Mouse (Mus musculus) MEL (cell line): ENCODE measurements around the gene Zfp458. TPM values are rescaled to one million over a fixed set of nuclear protein-coding genes. Genes with fewer than 3 reads are reported as not detected.

Source experiments
- DNase-seq: peaks from one replicate; pipeline ENCODE4 v3.0.0; 2011; ENCODE audit warnings: low read depth, low spot score
- H3K27ac ChIP-seq: 2 replicates; pipeline ENCODE4 v1.5.1; 2012; ENCODE audit warnings: low read depth, mild to moderate bottlenecking, control low read depth, low read length, moderate library complexity; ENCODE audit not compliant: control insufficient read depth
- H3K27me3 ChIP-seq, 2 experiments: fragments of 150-350 bp in 1 of 2; sonication (generic) in 1 of 2; 2 replicates each; pipeline ENCODE4 v1.6.1; 2012; ENCODE audit warnings: low read length in 2 of 2, mild to moderate bottlenecking in 2 of 2, improper control_type of control experiment in 1 of 2, moderate library complexity in 1 of 2; ENCODE audit not compliant: insufficient read depth in 2 of 2, control insufficient read depth in 1 of 2
- H3K36me3 ChIP-seq, 2 experiments: 2 replicates each; pipeline ENCODE4 v1.6.1; 2012 to 2014; ENCODE audit warnings: low read length in 2 of 2, improper control_type of control experiment in 1 of 2, inconsistent platforms in 1 of 2, mild to moderate bottlenecking in 1 of 2; ENCODE audit not compliant: insufficient read depth in 2 of 2, control insufficient read depth in 1 of 2
- H3K4me1 ChIP-seq, 2 experiments: fragments of 150-350 bp in 1 of 2; sonication (generic) in 1 of 2; 2 replicates each; pipeline ENCODE4 v1.6.1; 2012; ENCODE audit warnings: low read length in 2 of 2, improper control_type of control experiment in 1 of 2, mild to moderate bottlenecking in 1 of 2; ENCODE audit not compliant: insufficient read depth in 2 of 2, control insufficient read depth in 1 of 2
- H3K4me3 ChIP-seq, 2 experiments: fragments of 150-350 bp in 1 of 2; sonication (generic) in 1 of 2; 2 replicates each; pipeline ENCODE4 v1.5.1; 2012; ENCODE audit warnings: low read depth in 2 of 2, low read length in 2 of 2, mild to moderate bottlenecking in 2 of 2, moderate library complexity in 2 of 2, control low read depth in 1 of 2, improper control_type of control experiment in 1 of 2; ENCODE audit not compliant: control insufficient read depth in 1 of 2, insufficient read depth in 1 of 2
- H3K79me2 ChIP-seq: 2 replicates; pipeline ENCODE4 v1.6.1; 2012; ENCODE audit warnings: mild to moderate bottlenecking, low read length, moderate library complexity; ENCODE audit not compliant: control insufficient read depth, poor library complexity, insufficient read depth
- H3K9ac ChIP-seq: 2 replicates; pipeline ENCODE4 v1.6.1; 2012; ENCODE audit warnings: low read depth, mild to moderate bottlenecking, control low read depth, low read length, moderate library complexity; ENCODE audit not compliant: control insufficient read depth, poor library complexity, severe bottlenecking
- H3K9me3 ChIP-seq: fragments of 150-350 bp; sonication (generic); replicated peaks from 2 replicates; pipeline ENCODE4 v1.6.1; 2012; ENCODE audit warnings: mild to moderate bottlenecking, low read length, improper control_type of control experiment, moderate library complexity; ENCODE audit not compliant: insufficient read depth
- CHD1 ChIP-seq: IDR thresholded peaks from 2 replicates; pipeline ENCODE4 v1.6.1; 2012; ENCODE audit warnings: low read depth, mild to moderate bottlenecking, inconsistent platforms, low read length, improper control_type of control experiment
- CHD2 ChIP-seq: IDR thresholded peaks from 2 replicates; pipeline ENCODE4 v1.6.1; 2011; ENCODE audit warnings: low read length, improper control_type of control experiment
- CTCF ChIP-seq, 3 experiments: IDR thresholded peaks in 2 of 3; conservative IDR thresholded peaks in 1 of 3; 2 replicates each; pipeline ENCODE4 v1.5.1; 2011 to 2012; ENCODE audit warnings: low read length in 3 of 3, low read depth in 2 of 3, mild to moderate bottlenecking in 2 of 3, improper control_type of control experiment in 1 of 3, inconsistent platforms in 1 of 3, mixed read lengths in 1 of 3, moderate library complexity in 1 of 3; ENCODE audit not compliant: control insufficient read depth in 1 of 3, insufficient read depth in 1 of 3, poor library complexity in 1 of 3, severe bottlenecking in 1 of 3
- E2F4 ChIP-seq: IDR thresholded peaks from 2 replicates; pipeline ENCODE4 v1.6.1; 2011; ENCODE audit warnings: low read depth, low read length, improper control_type of control experiment, borderline replicate concordance
- ELF1 ChIP-seq: IDR thresholded peaks from 2 replicates; pipeline ENCODE4 v1.6.1; 2014; ENCODE audit warnings: low read depth, mild to moderate bottlenecking, inconsistent platforms, low read length, improper control_type of control experiment, moderate library complexity
- EP300 ChIP-seq, 2 experiments: IDR thresholded peaks; 2 replicates each; pipeline ENCODE4 v1.6.1; 2011; ENCODE audit warnings: improper control_type of control experiment in 2 of 2, low read length in 2 of 2, low read depth in 1 of 2, mild to moderate bottlenecking in 1 of 2
- ETS1 ChIP-seq: IDR thresholded peaks from 2 replicates; pipeline ENCODE4 v1.6.1; 2012; ENCODE audit warnings: low read depth, mild to moderate bottlenecking, inconsistent platforms, low read length, improper control_type of control experiment, moderate library complexity
- GABPA ChIP-seq: IDR thresholded peaks from 2 replicates; pipeline ENCODE4 v1.6.1; 2012; ENCODE audit warnings: low read depth, mild to moderate bottlenecking, inconsistent platforms, low read length, improper control_type of control experiment, moderate library complexity
- GATA1 ChIP-seq: IDR thresholded peaks from 2 replicates; pipeline ENCODE4 v1.6.1; 2011; ENCODE audit warnings: low read depth, low read length, improper control_type of control experiment
- HCFC1 ChIP-seq: IDR thresholded peaks from 2 replicates; pipeline ENCODE4 v1.6.1; 2012; ENCODE audit warnings: low read depth, mild to moderate bottlenecking, inconsistent platforms, low read length, improper control_type of control experiment, moderate library complexity
- KAT2A ChIP-seq: conservative IDR thresholded peaks from 2 replicates; pipeline ENCODE4 v1.6.1; 2012; ENCODE audit warnings: low read depth, low read length, improper control_type of control experiment, inconsistent platforms
- MAFK ChIP-seq: IDR thresholded peaks from 2 replicates; pipeline ENCODE4 v1.6.1; 2011; ENCODE audit warnings: low read depth, mild to moderate bottlenecking, low read length, improper control_type of control experiment, borderline replicate concordance
- MAX ChIP-seq: IDR thresholded peaks from 2 replicates; pipeline ENCODE4 v1.6.1; 2011; ENCODE audit warnings: low read length, improper control_type of control experiment
- MAZ ChIP-seq: IDR thresholded peaks from 2 replicates; pipeline ENCODE4 v1.6.1; 2012; ENCODE audit warnings: low read depth, mild to moderate bottlenecking, inconsistent platforms, low read length, improper control_type of control experiment
- MEF2A ChIP-seq: IDR thresholded peaks from 2 replicates; pipeline ENCODE4 v1.6.1; 2014; ENCODE audit warnings: low read depth, mild to moderate bottlenecking, inconsistent platforms, low read length, improper control_type of control experiment; ENCODE audit not compliant: poor library complexity, insufficient replicate concordance, severe bottlenecking; ENCODE audit errors: extremely low read depth
- MXI1 ChIP-seq: IDR thresholded peaks from 2 replicates; pipeline ENCODE4 v1.6.1; 2011; ENCODE audit warnings: mild to moderate bottlenecking, low read depth, low read length, improper control_type of control experiment
- MYB ChIP-seq: IDR thresholded peaks from 2 replicates; pipeline ENCODE4 v1.6.1; 2011; ENCODE audit warnings: mild to moderate bottlenecking, low read depth, low read length, improper control_type of control experiment
- MYC ChIP-seq: IDR thresholded peaks from 2 replicates; pipeline ENCODE4 v1.6.1; 2011; ENCODE audit warnings: low read depth, mild to moderate bottlenecking, low read length, improper control_type of control experiment, moderate library complexity
- NELFE ChIP-seq: IDR thresholded peaks from 2 replicates; pipeline ENCODE4 v1.6.1; 2011; ENCODE audit warnings: low read depth, low read length, improper control_type of control experiment
- NRF1 ChIP-seq: IDR thresholded peaks from 2 replicates; pipeline ENCODE4 v1.6.1; 2014; ENCODE audit warnings: low read depth, mild to moderate bottlenecking, inconsistent platforms, low read length, improper control_type of control experiment, moderate library complexity; ENCODE audit not compliant: poor library complexity, insufficient read depth, severe bottlenecking
- POLR2A ChIP-seq, 2 experiments: IDR thresholded peaks; 2 replicates each; pipeline ENCODE4 v1.6.1; 2011 to 2012; ENCODE audit warnings: low read length in 2 of 2, mild to moderate bottlenecking in 2 of 2, control low read depth in 1 of 2, improper control_type of control experiment in 1 of 2, low read depth in 1 of 2, moderate library complexity in 1 of 2; ENCODE audit not compliant: control insufficient read depth in 1 of 2, insufficient read depth in 1 of 2, poor library complexity in 1 of 2
- RAD21 ChIP-seq: IDR thresholded peaks from 2 replicates; pipeline ENCODE4 v1.6.1; 2011; ENCODE audit warnings: mild to moderate bottlenecking, low read depth, low read length, improper control_type of control experiment
- RCOR1 ChIP-seq: IDR thresholded peaks from 2 replicates; pipeline ENCODE4 v1.6.1; 2012; ENCODE audit warnings: low read depth, mild to moderate bottlenecking, inconsistent platforms, low read length, improper control_type of control experiment
- SIN3A ChIP-seq: IDR thresholded peaks from 2 replicates; pipeline ENCODE4 v1.6.1; 2012; ENCODE audit warnings: low read length, improper control_type of control experiment, inconsistent platforms
- SMC3 ChIP-seq: IDR thresholded peaks from 2 replicates; pipeline ENCODE4 v1.6.1; 2011; ENCODE audit warnings: low read depth, low read length, improper control_type of control experiment
- TAL1 ChIP-seq: IDR thresholded peaks from 2 replicates; pipeline ENCODE4 v1.6.1; 2012; ENCODE audit warnings: mild to moderate bottlenecking, inconsistent platforms, low read length, moderate library complexity, mixed read lengths
- TBP ChIP-seq: IDR thresholded peaks from 2 replicates; pipeline ENCODE4 v1.8.0; 2011; ENCODE audit warnings: low read depth, low read length, improper control_type of control experiment
- TCF12 ChIP-seq: IDR thresholded peaks from 2 replicates; pipeline ENCODE4 v1.6.1; 2014; ENCODE audit warnings: low read depth, mild to moderate bottlenecking, inconsistent platforms, low read length, improper control_type of control experiment, moderate library complexity
- UBTF ChIP-seq: IDR thresholded peaks from 2 replicates; pipeline ENCODE4 v1.6.1; 2012; ENCODE audit warnings: low read depth, mild to moderate bottlenecking, inconsistent platforms, low read length, improper control_type of control experiment, moderate library complexity, borderline replicate concordance; ENCODE audit not compliant: insufficient read depth
- USF1 ChIP-seq: IDR thresholded peaks from 2 replicates; pipeline ENCODE4 v1.6.1; 2014; ENCODE audit warnings: low read depth, mild to moderate bottlenecking, inconsistent platforms, low read length, improper control_type of control experiment, moderate library complexity
- USF2 ChIP-seq, 2 experiments: IDR thresholded peaks; 2 replicates each; pipeline ENCODE4 v1.6.1; 2011 to 2012; ENCODE audit warnings: improper control_type of control experiment in 2 of 2, low read length in 2 of 2, borderline replicate concordance in 1 of 2, inconsistent platforms in 1 of 2, low read depth in 1 of 2, mild to moderate bottlenecking in 1 of 2; ENCODE audit not compliant: insufficient read depth in 1 of 2
- ZC3H11A ChIP-seq: IDR thresholded peaks from 2 replicates; pipeline ENCODE4 v1.6.1; 2012; ENCODE audit warnings: low read depth, mild to moderate bottlenecking, inconsistent platforms, low read length, improper control_type of control experiment
- ZKSCAN1 ChIP-seq: IDR thresholded peaks from 2 replicates; pipeline ENCODE4 v1.6.1; 2012; ENCODE audit warnings: low read depth, mild to moderate bottlenecking, inconsistent platforms, low read length, improper control_type of control experiment, moderate library complexity
- ZMIZ1 ChIP-seq: IDR thresholded peaks from 2 replicates; pipeline ENCODE4 v1.6.1; 2012; ENCODE audit warnings: low read depth, mild to moderate bottlenecking, inconsistent platforms, low read length, improper control_type of control experiment, moderate library complexity
- ZNF384 ChIP-seq: IDR thresholded peaks from 2 replicates; pipeline ENCODE4 v1.6.1; 2012; ENCODE audit warnings: low read depth, mild to moderate bottlenecking, inconsistent platforms, low read length, improper control_type of control experiment
- polyA plus RNA-seq, 2 experiments: library from polyadenylated mRNA; stranded (reverse) in 1 of 2; unstranded in 1 of 2; fragments of >175 nt in 1 of 2; fragments of >200 nt in 1 of 2; gene quantifications; 2 replicates each; pipeline versions ENCODE4 v1.2.1 to v1.2.4; 2012; ENCODE audit warnings: low replicate concordance in 2 of 2, low read depth in 1 of 2; ENCODE audit not compliant: insufficient read length in 2 of 2, insufficient read depth in 1 of 2, missing spikeins in 1 of 2
- total RNA-seq: library from RNA; depleted of rRNA; stranded (reverse); fragments of 300-350 nt; gene quantifications from 2 replicates; pipeline ENCODE4 v1.2.3, GENCODE M21; 2012

Zfp458 gene
- total and polyA plus RNA-seq, 3 experiments = 1.3 to 1.4 TPM; not detected in 1

DNA sequence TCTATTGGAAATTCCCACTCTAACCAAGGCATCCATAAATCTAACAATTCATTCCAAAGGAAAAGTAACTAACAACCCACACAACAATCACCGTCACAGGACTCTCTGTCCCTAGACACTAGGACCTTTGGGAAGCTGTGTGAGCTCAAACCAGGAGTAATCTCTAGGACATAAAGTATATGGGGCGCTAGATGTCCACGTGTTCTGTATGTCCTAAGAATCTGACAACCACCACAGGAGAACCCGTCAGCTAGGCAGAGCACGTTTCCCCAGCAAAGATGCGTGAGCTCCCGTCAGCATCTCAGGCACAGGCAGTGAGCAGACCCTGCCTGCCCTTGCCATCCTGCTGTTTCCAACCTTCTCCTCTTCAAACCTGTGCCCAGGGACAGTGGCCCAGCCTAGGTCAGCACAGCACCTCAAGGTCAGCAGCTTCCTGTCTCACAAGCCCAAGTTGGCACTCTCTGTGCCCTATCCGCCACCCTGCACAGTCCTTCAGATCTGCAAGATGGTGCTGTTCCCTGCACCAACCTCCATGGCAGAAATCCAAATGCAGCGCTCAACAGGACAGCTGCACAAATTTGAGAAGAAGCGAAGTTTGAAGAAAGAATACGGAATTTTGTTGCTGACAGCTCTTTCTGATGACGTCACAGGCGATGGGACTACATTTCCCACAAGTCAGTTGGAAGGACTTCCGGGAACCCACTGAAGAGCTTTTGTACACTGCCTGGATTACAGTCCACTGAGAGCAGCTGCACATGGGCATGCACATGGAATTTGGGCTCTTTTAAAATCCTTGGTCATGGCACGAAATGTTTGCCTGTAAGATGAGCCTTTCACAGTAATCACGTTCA is 27.8 kb upstream of the Zfp458 start, which contains the start of gene Zfp457:
Zfp457 (minus strand) TSS at position 664 of the 851 bp plus-strand sequence.
- H3K79me2 ChIP-seq = no peaks in the 10 kb centered on the region
- H3K4me1 ChIP-seq = no peaks in the 10 kb centered on the region
- peak within 1 kb of the TSS; percentile 56 for H3K27ac ChIP-seq
- H3K4me3 ChIP-seq = peak within 1 kb of the TSS; percentile 80 to 81
- peak within 1 kb of the TSS; percentile 71 for H3K9ac ChIP-seq
- no peaks in the 10 kb centered on the region for H3K27me3 ChIP-seq
- peak; percentile 95 for DNase-seq
- H3K36me3 ChIP-seq = peaks cover 0 to 2% of the 10 kb centered on the region in 2 experiments; a peak in 1 of 4 replicates
- no peaks in the 10 kb centered on the region for H3K9me3 ChIP-seq
- peak; percentile 92 for TF ChIP-seq KAT2A
- no peak for TF ChIP-seq USF1
- no peak for TF ChIP-seq GABPA
- peak; percentile 86 for TF ChIP-seq ZMIZ1
- peak in 1 of 2 experiments; percentile 89; a peak in 2 of 4 replicates for TF ChIP-seq POLR2A (IDR thresholded peaks at IDR 0.05; ENCODE audit: control insufficient read depth in 1 of 2, insufficient read depth in 1 of 2, low read depth in 1 of 2, low read length in 2 of 2, poor library complexity in 1 of 2)
- no peak for TF ChIP-seq MYB
- peak; percentile 97 for TF ChIP-seq ELF1
- TF ChIP-seq MEF2A = no peak
- no peak for TF ChIP-seq E2F4
- TF ChIP-seq CTCF (IDR thresholded peaks at IDR 0.05 in 2 of 3, conservative IDR thresholded peaks at IDR 0.05 in 1 of 3; ENCODE audit: control insufficient read depth in 1 of 3, insufficient read depth in 1 of 3, low read depth in 2 of 3, low read length in 3 of 3, poor library complexity in 1 of 3, severe bottlenecking in 1 of 3) = no peak
- peak; percentile 93 for TF ChIP-seq NELFE
- no peak for TF ChIP-seq NRF1
- no peak for TF ChIP-seq ZNF384
- peak; percentile 90 for TF ChIP-seq MXI1
- TF ChIP-seq GATA1 = peak; percentile 16; the same call in 1 of the 2 replicates
- TF ChIP-seq HCFC1 = peak; percentile 99
- TF ChIP-seq MAX = peak; percentile 86
- TF ChIP-seq SIN3A = peak; percentile 98
- TF ChIP-seq MYC = peak; percentile 98
- TF ChIP-seq ZKSCAN1 = no peak
- no peak; the same call in 1 of the 2 replicates for TF ChIP-seq CHD2
- no peak for TF ChIP-seq TAL1
- no peak for TF ChIP-seq CHD1
- no peak for TF ChIP-seq UBTF
- TF ChIP-seq MAZ = no peak
- no peak for TF ChIP-seq ZC3H11A
- TF ChIP-seq MAFK = no peak
- no peak for TF ChIP-seq USF2 (IDR thresholded peaks at IDR 0.05; ENCODE audit: borderline replicate concordance in 1 of 2, insufficient read depth in 1 of 2, low read depth in 1 of 2, low read length in 2 of 2)
- no peak; the same call in 1 of the 2 replicates for TF ChIP-seq SMC3
- TF ChIP-seq RCOR1 = no peak
- no peak for TF ChIP-seq RAD21
- peak; percentile 50; the same call in 1 of the 2 replicates for TF ChIP-seq ETS1
- peak; percentile 57; the same call in 1 of the 2 replicates for TF ChIP-seq TCF12
- TF ChIP-seq TBP = peak; percentile 86
- 0 out of 4 replicates have a peak, but pooled peaks of 1 of the 2 experiments have one; percentile 3 for TF ChIP-seq EP300 (IDR thresholded peaks at IDR 0.05; ENCODE audit: low read depth in 1 of 2, low read length in 2 of 2)
